Mouse (Mus musculus): Measurements from ENCODE around the gene Clec2i.

Clec2i gene

GRCm38 (mm10) chr6:128887091-128887790, at the start of gene Clec2i:
TSS of gene Clec2i (plus strand) at chr6:128887588.
- in situ Hi-C loops (cut with MboI; ENCODE audit: low pct_unique_long_range_greater_than_20kb in 1 of 2, low sequenced_read_pairs in 2 of 2, unreplicated experiment in 1 of 2) = loop anchor here in 1 of 2 experiments (10.0 kb wide), 1 partner anchor 88 kb away; no protein-coding TSS in a partner anchor

GRCm38 (mm10) chr6:128838342-128839265, 48.8 kb upstream of the Clec2i start:
- in situ Hi-C loops (cut with MboI; ENCODE audit: low pct_unique_long_range_greater_than_20kb in 1 of 2, low sequenced_read_pairs in 2 of 2, unreplicated experiment in 1 of 2) = loop anchor here (25.0 kb wide), 2 partner anchors 524 to 699 kb away; partner anchors contain the start of gene Gabarapl1 (in 1 of the 2)

GRCm38 (mm10) chr6:128839266-128839771, 48.1 kb upstream of the Clec2i start:
- in situ Hi-C loops (cut with MboI; ENCODE audit: low pct_unique_long_range_greater_than_20kb in 1 of 2, low sequenced_read_pairs in 2 of 2, unreplicated experiment in 1 of 2) = loop anchor here (25.0 kb wide), 2 partner anchors 523 to 698 kb away; partner anchors contain the start of gene Gabarapl1 (in 1 of the 2)

- in situ Hi-C loops (cut with MboI; ENCODE audit: low pct_unique_long_range_greater_than_20kb in 1 of 2, low sequenced_read_pairs in 2 of 2, unreplicated experiment in 1 of 2) = loop anchor here (10.0 to 25.0 kb wide), 5 partner anchors 75 to 697 kb away; partner anchors contain the start of gene Gabarapl1 (in 1 of the 2)
These were observed 47.5 kb upstream of the Clec2i start for GRCm38 (mm10) chr6:128839921-128840320.

GRCm38 (mm10) chr6:128840669-128841068, 46.7 kb upstream of the Clec2i start:
- in situ Hi-C loops (cut with MboI; ENCODE audit: low pct_unique_long_range_greater_than_20kb in 1 of 2, low sequenced_read_pairs in 2 of 2, unreplicated experiment in 1 of 2) = loop anchor here (10.0 to 25.0 kb wide), 5 partner anchors 76 to 697 kb away; partner anchors contain the start of gene Gabarapl1 (in 1 of the 2)

- in situ Hi-C loops (cut with MboI; ENCODE audit: low pct_unique_long_range_greater_than_20kb in 1 of 2, low sequenced_read_pairs in 2 of 2, unreplicated experiment in 1 of 2) = loop anchor here (10.0 to 25.0 kb wide), 5 partner anchors 77 to 696 kb away; partner anchors contain the start of gene Gabarapl1 (in 1 of the 2)
These were observed 45.9 kb upstream of the Clec2i start for GRCm38 (mm10) chr6:128841327-128842089.

GRCm38 (mm10) chr6:128842356-128842944, 44.9 kb upstream of the Clec2i start:
- in situ Hi-C loops (cut with MboI; ENCODE audit: low pct_unique_long_range_greater_than_20kb in 1 of 2, low sequenced_read_pairs in 2 of 2, unreplicated experiment in 1 of 2) = loop anchor here (10.0 to 25.0 kb wide), 5 partner anchors 78 to 695 kb away; partner anchors contain the start of gene Gabarapl1 (in 1 of the 2)

- in situ Hi-C loops (cut with MboI; ENCODE audit: low pct_unique_long_range_greater_than_20kb in 1 of 2, low sequenced_read_pairs in 2 of 2, unreplicated experiment in 1 of 2) = loop anchor here (10.0 to 25.0 kb wide), 5 partner anchors 78 to 694 kb away; partner anchors contain the start of gene Gabarapl1 (in 1 of the 2)
These were observed 44.4 kb upstream of the Clec2i start for GRCm38 (mm10) chr6:128842945-128843478.

GRCm38 (mm10) chr6:128843479-128843992, 43.9 kb upstream of the Clec2i start:
- in situ Hi-C loops (cut with MboI; ENCODE audit: low pct_unique_long_range_greater_than_20kb in 1 of 2, low sequenced_read_pairs in 2 of 2, unreplicated experiment in 1 of 2) = loop anchor here (10.0 to 25.0 kb wide), 5 partner anchors 79 to 694 kb away; partner anchors contain the start of gene Gabarapl1 (in 1 of the 2)

- in situ Hi-C loops (cut with MboI; ENCODE audit: low pct_unique_long_range_greater_than_20kb in 1 of 2, low sequenced_read_pairs in 2 of 2, unreplicated experiment in 1 of 2) = loop anchor here (10.0 to 25.0 kb wide), 5 partner anchors 79 to 693 kb away; partner anchors contain the start of gene Gabarapl1 (in 1 of the 2)
These were observed 43.3 kb upstream of the Clec2i start for GRCm38 (mm10) chr6:128844131-128844530.

GRCm38 (mm10) chr6:128844586-128845080, 42.8 kb upstream of the Clec2i start:
- in situ Hi-C loops (cut with MboI; ENCODE audit: low pct_unique_long_range_greater_than_20kb in 1 of 2, low sequenced_read_pairs in 2 of 2, unreplicated experiment in 1 of 2) = loop anchor here (5.0 to 25.0 kb wide), 6 partner anchors 80 to 693 kb away; partner anchors contain the start of gene Gabarapl1 (in 1 of the 2)

- in situ Hi-C loops (cut with MboI; ENCODE audit: low pct_unique_long_range_greater_than_20kb in 1 of 2, low sequenced_read_pairs in 2 of 2, unreplicated experiment in 1 of 2) = loop anchor here (5.0 to 25.0 kb wide), 6 partner anchors 81 to 692 kb away; partner anchors contain the start of gene Gabarapl1 (in 1 of the 2)
These were observed 41.9 kb upstream of the Clec2i start for GRCm38 (mm10) chr6:128845319-128845979.

GRCm38 (mm10) chr6:128845998-128846542, 41.3 kb upstream of the Clec2i start:
- in situ Hi-C loops (cut with MboI; ENCODE audit: low pct_unique_long_range_greater_than_20kb in 1 of 2, low sequenced_read_pairs in 2 of 2, unreplicated experiment in 1 of 2) = loop anchor here (5.0 to 25.0 kb wide), 6 partner anchors 81 to 691 kb away; partner anchors contain the start of gene Gabarapl1 (in 1 of the 2)

- in situ Hi-C loops (cut with MboI; ENCODE audit: low pct_unique_long_range_greater_than_20kb in 1 of 2, low sequenced_read_pairs in 2 of 2, unreplicated experiment in 1 of 2) = loop anchor here (5.0 to 25.0 kb wide), 6 partner anchors 83 to 690 kb away; partner anchors contain the start of gene Gabarapl1 (in 1 of the 2)
These were observed 40.0 kb upstream of the Clec2i start for GRCm38 (mm10) chr6:128847401-128847800.

- in situ Hi-C loops (cut with MboI; ENCODE audit: low pct_unique_long_range_greater_than_20kb in 1 of 2, low sequenced_read_pairs in 2 of 2, unreplicated experiment in 1 of 2) = loop anchor here (5.0 to 25.0 kb wide), 6 partner anchors 85 to 687 kb away; partner anchors contain the start of gene Gabarapl1 (in 1 of the 2)
These were observed 37.5 kb upstream of the Clec2i start for GRCm38 (mm10) chr6:128849902-128850301.
